Mouse (Mus musculus): ENCODE measurements around the gene Cd40.
A peak's percentile ranks its signal among the peaks of the same experiment; 100 is the strongest.

The Cd40 gene

GRCm38 (mm10) chr2:165056377-165057085, 1.1 kb downstream of the Cd40 start:
- DNase-seq (ENCODE audit: low spot score in 2 of 2): no peak

GRCm38 (mm10) chr2:165059961-165060360, 4.5 kb downstream of the Cd40 start:
- no peak for DNase-seq (ENCODE audit: low spot score in 2 of 2)

- no peak for DNase-seq (ENCODE audit: low spot score in 2 of 2)
Measured at GRCm38 (mm10) chr2:165061638-165062433, 6.4 kb downstream of the Cd40 start.

- DNase-seq (ENCODE audit: low spot score in 2 of 2): peak; percentile 77 to 86
Measured at GRCm38 (mm10) chr2:165064489-165064888, 9.1 kb downstream of the Cd40 start.

GRCm38 (mm10) chr2:165068806-165069205, 13.4 kb downstream of the Cd40 start:
- DNase-seq (ENCODE audit: low spot score in 2 of 2): no peak

GRCm38 (mm10) chr2:165070096-165070816, 14.8 kb downstream of the Cd40 start:
- peak; percentile 52 to 53 for DNase-seq (ENCODE audit: low spot score in 2 of 2)

- peak in 1 of 2 experiments; percentile 32 for DNase-seq (ENCODE audit: low spot score in 2 of 2)
Measured at GRCm38 (mm10) chr2:165073381-165073781, 18.0 kb downstream of the Cd40 start.

- DNase-seq (ENCODE audit: low spot score in 2 of 2): peak; percentile 62 to 71
Measured at GRCm38 (mm10) chr2:165074081-165074884, 18.9 kb downstream of the Cd40 start.

- peak; percentile 80 to 83 for DNase-seq (ENCODE audit: low spot score in 2 of 2)
Measured at GRCm38 (mm10) chr2:165074937-165075336, 19.5 kb downstream of the Cd40 start.

GRCm38 (mm10) chr2:165077055-165077454, 21.6 kb downstream of the Cd40 start:
- no peak for DNase-seq (ENCODE audit: low spot score in 2 of 2)

GRCm38 (mm10) chr2:165078045-165078444, 22.6 kb downstream of the Cd40 start:
- DNase-seq (ENCODE audit: low spot score in 2 of 2): no peak

GRCm38 (mm10) chr2:165078605-165079004, 23.2 kb downstream of the Cd40 start:
- DNase-seq (ENCODE audit: low spot score in 2 of 2): no peak

GRCm38 (mm10) chr2:165080657-165081056, 25.2 kb downstream of the Cd40 start:
- DNase-seq (ENCODE audit: low spot score in 2 of 2): no peak

GRCm38 (mm10) chr2:165081257-165081656, 25.8 kb downstream of the Cd40 start:
- DNase-seq (ENCODE audit: low spot score in 2 of 2): no peak

- DNase-seq (ENCODE audit: low spot score in 2 of 2): no peak
Measured at GRCm38 (mm10) chr2:165086634-165087033, 31.2 kb downstream of the Cd40 start.

GRCm38 (mm10) chr2:165089470-165089869, 34.0 kb downstream of the Cd40 start:
- no peak for DNase-seq (ENCODE audit: low spot score in 2 of 2)

- DNase-seq (ENCODE audit: low spot score in 2 of 2): no peak
Measured at GRCm38 (mm10) chr2:165090650-165091049, 35.2 kb downstream of the Cd40 start, which contains the start of gene 1700025C18Rik. TSS of gene 1700025C18Rik (minus strand) at chr2:165090750.

- DNase-seq (ENCODE audit: low spot score in 2 of 2): no peak
Measured at GRCm38 (mm10) chr2:165091433-165091965, 36.1 kb downstream of the Cd40 start.

GRCm38 (mm10) chr2:165092393-165092792, 37.0 kb downstream of the Cd40 start:
- no peak for DNase-seq (ENCODE audit: low spot score in 2 of 2)

GRCm38 (mm10) chr2:165096367-165096766, 40.9 kb downstream of the Cd40 start:
- no peak for DNase-seq (ENCODE audit: low spot score in 2 of 2)

- DNase-seq (ENCODE audit: low spot score in 2 of 2): no peak
Measured at GRCm38 (mm10) chr2:165098861-165099260, 43.4 kb downstream of the Cd40 start.

Measured in right cerebral cortex, postnatal 36 days (tissue).